In the genomic region with DNA sequence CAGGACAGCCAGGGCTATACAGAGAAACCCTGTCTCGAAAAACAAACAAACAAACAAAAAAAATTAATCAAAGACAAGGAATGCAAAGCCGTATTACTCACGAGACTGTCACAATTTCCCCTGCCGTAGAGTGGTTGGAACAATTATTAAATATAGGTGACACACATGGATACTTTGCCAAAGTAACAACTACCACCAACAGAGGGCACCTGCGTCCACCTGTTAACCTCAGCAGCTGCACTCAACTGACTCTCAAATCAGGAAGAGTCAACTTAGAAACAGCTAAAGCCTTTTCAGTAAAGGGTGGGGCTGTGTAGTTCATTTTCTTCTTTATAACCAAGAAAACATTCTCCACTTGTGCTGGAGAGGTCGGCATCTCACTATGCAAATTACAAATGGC, we compare ENCODE assay signal across 9 mouse cellular contexts. TPM values are rescaled to one million over a fixed set of nuclear protein-coding genes. Genes with fewer than 3 reads are reported as not detected.
DNase-seq lines count a peak whose midpoint lies in the region; TF ChIP-seq lines count a peak whose summit lies in the region.
"Had no signal": no experiment of that assay in that cellular context is flagged by ENCODE, and none has a peak within 500 bp of the region (broad histone marks: within the 10 kb centered on the region; RNA-seq: fewer than 3 reads in every experiment).

No protein-coding gene starts in this region.

- peaks cover 2 to 32% of the 10 kb centered on the region in 2 experiments; a peak in 3 of 4 replicates for H3K36me3 ChIP-seq in MEL (ENCODE audit: control insufficient read depth in 1 of 2, insufficient read depth in 2 of 2, low read length in 2 of 2)

- H3K79me2 ChIP-seq in MEL (ENCODE audit: control insufficient read depth, insufficient read depth, low read length, poor library complexity): no peaks in the 10 kb centered on the region

- intact Hi-C loops in heart, postnatal 36 days (cut with DNase I): loop anchor here (5.0 to 10.0 kb wide), 3 partner anchors 127 to 620 kb away; partner anchors contain the start of gene Wdr95
- intact Hi-C loops in left cerebral cortex, postnatal 4 days (cut with DNase I): loop anchor here (10.0 kb wide), 1 partner anchor 150 kb away; no protein-coding TSS in a partner anchor

- no peaks in the 10 kb centered on the region for H3K27me3 ChIP-seq in MEL (ENCODE audit: control insufficient read depth in 1 of 2, insufficient read depth in 2 of 2, low read length in 2 of 2)

- H3K9me3 ChIP-seq in MEL (replicated peaks; ENCODE audit: insufficient read depth, low read length): no peaks in the 10 kb centered on the region

- 28% methylated on average over 6 of the region's 6 CpGs for WGBS in large intestine, adult 2 months

- H3K4me3 ChIP-seq in MEL (ENCODE audit: control insufficient read depth in 1 of 2, insufficient read depth in 1 of 2, low read depth in 2 of 2, low read length in 2 of 2): no peak overlapping the region

- H3K4me1 ChIP-seq in MEL (ENCODE audit: control insufficient read depth in 1 of 2, insufficient read depth in 2 of 2, low read length in 2 of 2): peaks cover 16 to 30% of the 10 kb centered on the region in 2 experiments

- TF ChIP-seq POLR2A in MEL (IDR thresholded peaks at IDR 0.05; ENCODE audit: control insufficient read depth in 1 of 2, insufficient read depth in 1 of 2, low read depth in 1 of 2, low read length in 2 of 2, poor library complexity in 1 of 2): no peak

- peak; percentile 61 for TF ChIP-seq RAD21 in MEL (IDR thresholded peaks at IDR 0.05; ENCODE audit: low read depth, low read length)

- no peak overlapping the region for H3K9ac ChIP-seq in MEL (ENCODE audit: control insufficient read depth, low read depth, low read length, poor library complexity, severe bottlenecking)

- TF ChIP-seq CTCF in MEL (IDR thresholded peaks at IDR 0.05 in 2 of 3, conservative IDR thresholded peaks at IDR 0.05 in 1 of 3; ENCODE audit: control insufficient read depth in 1 of 3, insufficient read depth in 1 of 3, low read depth in 2 of 3, low read length in 3 of 3, poor library complexity in 1 of 3, severe bottlenecking in 1 of 3): peak; percentile 42 to 67 (median 54)

- peak; percentile 31 to 35 for DNase-seq in heart, postnatal 36 days
- no peak for DNase-seq in heart, adult 11 months
- peak; percentile 61 for DNase-seq in MEL (ENCODE audit: low read depth, low spot score)
- peak; percentile 41 to 45 for DNase-seq in cerebellum, postnatal 36 days
- DNase-seq in large intestine, adult 2 months (ENCODE audit: low read depth, low spot score): peak; percentile 31
- DNase-seq in spleen, adult 18-20 months: peak; percentile 39 to 68
- DNase-seq in left cerebral cortex, postnatal 4 days: no peak
- DNase-seq in urinary bladder, adult 18-20 months (ENCODE audit: low spot score in 2 of 2): no peak

- H3K27ac ChIP-seq in MEL (ENCODE audit: control insufficient read depth, low read depth, low read length): no peak overlapping the region
- H3K27ac ChIP-seq: macrophage had no signal

- TF ChIP-seq EP300 in MEL (IDR thresholded peaks at IDR 0.05; ENCODE audit: low read depth in 1 of 2, low read length in 2 of 2): no peak

TF ChIP-seq in MEL, 35 proteins besides CTCF, POLR2A, EP300 and RAD21:
- TF ChIP-seq MXI1 (IDR thresholded peaks at IDR 0.05; ENCODE audit: low read depth, low read length) (no peak), BHLHE40 (IDR thresholded peaks at IDR 0.05; ENCODE audit: borderline replicate concordance, low read depth, low read length) (no peak), POLR2AphosphoS2 (IDR thresholded peaks at IDR 0.05; ENCODE audit: low read length) (no peak), SMC3 (IDR thresholded peaks at IDR 0.05; ENCODE audit: low read depth, low read length) (peak; percentile 66), MYB (IDR thresholded peaks at IDR 0.05; ENCODE audit: low read depth, low read length) (no peak), TBP (IDR thresholded peaks at IDR 0.05; ENCODE audit: low read depth, low read length) (no peak), ETS1 (IDR thresholded peaks at IDR 0.05; ENCODE audit: low read depth, low read length) (no peak), ZC3H11A (IDR thresholded peaks at IDR 0.05; ENCODE audit: low read depth, low read length) (peak; percentile 32; the same call in 1 of the 2 replicates), USF2 (IDR thresholded peaks at IDR 0.05; ENCODE audit: borderline replicate concordance in 1 of 2, insufficient read depth in 1 of 2, low read depth in 1 of 2, low read length in 2 of 2) (no peak)

RNA-seq across cellular contexts. Expression of gene Katnal1, which starts 24.3 kb away (rescaled TPM):
- total RNA-seq in heart, postnatal 36 days (2021): 10 to 100 TPM in 1 of 2 experiments, 1 to 10 TPM in 1; 8.0 to 10.3 TPM
- total RNA-seq in MEL (2012; rRNA removed): 13.6 and 14.8 TPM in 2 replicates
- 10 to 100 TPM in 1 of 2 experiments, not detected in 1; 12.8 TPM for polyA plus RNA-seq in MEL (2012; ENCODE audit: insufficient read depth in 1 of 2, insufficient read length in 2 of 2, low read depth in 1 of 2, low replicate concordance in 2 of 2, missing spikeins in 1 of 2)
- 0.93 and 1.2 TPM in 2 replicates for polyA plus RNA-seq in large intestine, adult 2 months (2012; rRNA removed)
- total RNA-seq in left cerebral cortex, postnatal 4 days (2021): 10 to 100 TPM; 53.5 to 57.3 TPM

Comparison
In these comparisons a context has a peak if more than half of its experiments do, and no peak if none do; other contexts are left out.
1. DNase-seq: peak in heart, postnatal 36 days (2 of 2), MEL (single experiment), cerebellum, postnatal 36 days (2 of 2), large intestine, adult 2 months (single experiment) and spleen, adult 18-20 months (2 of 2); none in heart, adult 11 months (single experiment), left cerebral cortex, postnatal 4 days (single experiment) and urinary bladder, adult 18-20 months (0 of 2).